Mouse (Mus musculus) liver, embryonic 13.5 days (tissue): ENCODE data around the gene Brd1. TPM values are rescaled to one million over a fixed set of nuclear protein-coding genes. Genes with fewer than 3 reads are reported as not detected.
A peak's percentile ranks its signal among the peaks of the same experiment; 100 is the strongest.
"Not testable (repeated sequence)": the region's sequence is repeated elsewhere in the genome, so short reads cannot be mapped to it uniquely, and the experiment has no call there.

Source experiments
- ATAC-seq: fragments of 200-750 bp; cut with Nextera tagmentation; 2 replicates; pipeline ENCODE4 v1.8.0; 2017; ENCODE audit warnings: low read depth, mild to moderate bottlenecking, moderate number of reproducible peaks, moderate library complexity
- DNase-seq: peaks from one replicate; pipeline ENCODE4 v3.0.0; 2022
- H3K27ac ChIP-seq: fragments of 300-500 bp; sonication (generic); 2 replicates; pipeline ENCODE4 v1.5.1; 2015; ENCODE audit warnings: moderate library complexity, mild to moderate bottlenecking, inconsistent platforms
- H3K27me3 ChIP-seq: fragments of 300-500 bp; sonication (generic); 2 replicates; pipeline ENCODE4 v1.6.1; 2015; ENCODE audit warnings: mild to moderate bottlenecking, inconsistent platforms
- H3K36me3 ChIP-seq: fragments of 300-500 bp; sonication (generic); 2 replicates; pipeline ENCODE4 v1.6.1; 2015; ENCODE audit warnings: mild to moderate bottlenecking, inconsistent platforms
- H3K4me1 ChIP-seq: fragments of 300-500 bp; sonication (generic); replicated peaks from 2 replicates; pipeline ENCODE4 v1.6.1; 2015; ENCODE audit warnings: inconsistent platforms
- H3K4me2 ChIP-seq: fragments of 300-500 bp; sonication (generic); 2 replicates; pipeline ENCODE4 v1.6.1; 2015; ENCODE audit warnings: inconsistent platforms, mild to moderate bottlenecking, moderate library complexity
- H3K4me3 ChIP-seq: fragments of 300-500 bp; sonication (generic); replicated peaks from 2 replicates; pipeline ENCODE4 v1.5.1; 2015; ENCODE audit warnings: mild to moderate bottlenecking, inconsistent platforms
- H3K9ac ChIP-seq: fragments of 300-500 bp; sonication (generic); 2 replicates; pipeline ENCODE4 v1.6.1; 2015; ENCODE audit warnings: mild to moderate bottlenecking, inconsistent platforms
- H3K9me3 ChIP-seq: fragments of 300-500 bp; sonication (generic); replicated peaks from 2 replicates; pipeline ENCODE4 v1.6.1; 2016; ENCODE audit warnings: inconsistent platforms
- WGBS: fragments of 180-500 bp; shearing (Covaris S2); methylation state at CpG from one replicate; pipeline ENCODE4 v1.1.7; 2015; ENCODE audit not compliant: insufficient replicate concordance; 5-methylcytosine and 5-hydroxymethylcytosine counted together
- polyA plus RNA-seq: library from polyadenylated mRNA; unstranded; fragments of >200 nt; fragmentation: Nextera tagmentation; extraction: Ambion mirVana; gene quantifications from 2 replicates; pipeline ENCODE4 v1.2.1, GENCODE M21; 2015

The Brd1 gene
- polyA plus RNA-seq, 1 experiment from 2014 or later, result 6.0 TPM

GRCm38 (mm10) chr15:88750032-88750431 is 16.0 kb upstream of the Brd1 start:
- Histone ChIP-seq H3K27ac (peak overlapping the region; percentile 97; the same call in 1 of the 2 replicates), H3K27me3 (no peaks in the 10 kb centered on the region), H3K4me3 (peak overlapping the region; percentile 89; the same call in 1 of the 2 replicates), H3K4me2 (peak overlapping the region; percentile 96), H3K36me3 (peaks cover 3% of the 10 kb centered on the region), H3K4me1 (peaks cover 45% of the 10 kb centered on the region), H3K9ac (peak overlapping the region; percentile 87), H3K9me3 (no peaks in the 10 kb centered on the region)
- no peak for DNase-seq
- ATAC-seq, result no peak
- 55% methylated on average over 10 of the region's 10 CpGs for WGBS

DNA sequence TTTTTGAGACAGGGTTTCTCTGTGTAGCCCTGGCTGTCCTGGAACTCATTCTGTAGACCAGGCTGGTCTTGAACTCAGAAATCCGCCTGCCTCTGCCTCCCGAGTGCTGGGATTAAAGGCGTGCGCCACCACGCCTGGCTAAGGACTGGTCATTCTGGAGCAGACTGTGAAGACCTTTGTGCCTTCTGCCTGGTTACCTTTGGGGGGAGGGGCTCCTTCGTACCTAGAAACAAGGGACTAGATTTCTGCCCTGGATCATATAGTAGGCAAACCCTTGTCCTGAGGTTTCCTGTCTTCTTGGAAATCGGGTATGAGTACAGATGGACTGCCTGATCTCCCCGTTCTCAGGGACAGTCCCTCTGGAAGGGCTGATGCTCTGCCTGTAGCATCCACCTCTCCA is 15.6 kb upstream of the Brd1 start:
- not testable (repeated sequence) for H3K9me3 ChIP-seq, H3K27me3 ChIP-seq, DNase-seq, H3K9ac ChIP-seq, H3K4me2 ChIP-seq, H3K27ac ChIP-seq, H3K4me3 ChIP-seq, H3K36me3 ChIP-seq, ATAC-seq
- WGBS, result 70% methylated on average over 8 of the region's 8 CpGs
- peaks cover 41% of the 10 kb centered on the region for H3K4me1 ChIP-seq

- Histone ChIP-seq H3K27ac (no peak overlapping the region), H3K9ac (no peak overlapping the region), H3K4me1 (peaks cover 25% of the 10 kb centered on the region), H3K4me2 (no peak overlapping the region), H3K4me3 (no peak overlapping the region), H3K27me3 (no peaks in the 10 kb centered on the region), H3K36me3 (no peaks in the 10 kb centered on the region), H3K9me3 (no peaks in the 10 kb centered on the region)
- ATAC-seq, result no peak
- 27% methylated on average over 3 of the region's 3 CpGs for WGBS
- no peak for DNase-seq
Observed at GRCm38 (mm10) chr15:88745926-88746325, 11.9 kb upstream of the Brd1 start.

GRCm38 (mm10) chr15:88745347-88745746 is 11.3 kb upstream of the Brd1 start:
- no peak overlapping the region for H3K27ac ChIP-seq
- DNase-seq (no peak), ATAC-seq (no peak)
- no peaks in the 10 kb centered on the region for H3K27me3 ChIP-seq
- H3K9me3 ChIP-seq, result no peaks in the 10 kb centered on the region
- H3K4me3 ChIP-seq, result no peak overlapping the region
- WGBS, result 57% methylated on average over 3 of the region's 3 CpGs
- H3K36me3 ChIP-seq, result no peaks in the 10 kb centered on the region
- peaks cover 19% of the 10 kb centered on the region for H3K4me1 ChIP-seq
- no peak overlapping the region for H3K9ac ChIP-seq
- H3K4me2 ChIP-seq, result no peak overlapping the region

DNA sequence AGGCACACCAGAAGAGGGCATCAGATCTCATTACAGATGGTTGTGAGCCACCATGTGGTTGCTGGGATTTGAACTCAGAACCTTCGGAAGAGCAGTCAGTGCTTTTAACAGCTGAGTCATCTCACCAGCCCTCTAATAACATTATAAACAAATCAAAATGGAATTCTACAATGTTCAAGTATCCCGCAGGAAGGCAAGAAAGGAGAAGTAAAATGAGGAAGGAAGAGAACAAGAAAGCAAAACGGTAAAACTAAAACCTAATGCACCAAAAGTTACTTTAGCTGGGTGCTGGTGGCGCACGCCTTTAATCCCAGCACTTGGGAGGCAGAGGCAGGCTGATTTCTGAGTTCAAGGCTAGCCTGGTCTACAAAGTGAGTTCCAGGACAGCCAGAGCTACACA is 9.3 kb upstream of the Brd1 start:
- 53% methylated on average over 5 of the region's 5 CpGs for WGBS
- H3K4me2 ChIP-seq, result not testable (repeated sequence)

DNA sequence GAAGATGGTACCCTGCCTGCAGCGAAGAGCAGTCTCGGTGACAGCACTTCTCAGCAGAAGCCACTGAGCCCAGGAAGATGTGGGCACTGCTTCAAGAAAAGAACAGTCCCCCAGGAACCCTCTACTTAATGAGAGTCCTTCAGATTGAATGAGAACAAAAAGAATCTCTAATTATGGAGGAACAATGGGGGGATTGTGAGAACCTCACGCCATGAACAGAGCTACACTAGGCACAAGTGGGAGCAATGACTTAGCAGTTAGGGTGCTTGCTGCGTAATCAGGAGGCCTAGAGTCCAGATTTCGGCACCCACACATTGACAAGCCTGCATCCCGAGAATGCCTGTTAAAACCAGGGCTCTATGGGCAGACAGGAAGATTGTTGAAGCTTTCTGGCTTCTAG is 7.3 kb upstream of the Brd1 start:
- 64% methylated on average over 6 of the region's 6 CpGs for WGBS
- no peak overlapping the region for H3K4me2 ChIP-seq
- H3K27me3 ChIP-seq, result no peaks in the 10 kb centered on the region
- no peak overlapping the region for H3K27ac ChIP-seq
- H3K4me1 ChIP-seq, result peaks cover 10% of the 10 kb centered on the region
- H3K4me3 ChIP-seq, result no peak overlapping the region
- H3K9ac ChIP-seq, result no peak overlapping the region
- no peak for DNase-seq
- no peaks in the 10 kb centered on the region for H3K9me3 ChIP-seq
- no peaks in the 10 kb centered on the region for H3K36me3 ChIP-seq
- no peak for ATAC-seq

More for the DNA sequence above, 9.3 kb upstream of the Brd1 start:
- H3K4me1 ChIP-seq, result peaks cover 11% of the 10 kb centered on the region
- H3K27me3 ChIP-seq, DNase-seq, H3K27ac ChIP-seq, H3K9ac ChIP-seq, H3K36me3 ChIP-seq, H3K9me3 ChIP-seq, H3K4me3 ChIP-seq, ATAC-seq: not testable (repeated sequence)

- Histone ChIP-seq H3K4me2 (no peak overlapping the region), H3K9ac (no peak overlapping the region), H3K9me3 (no peaks in the 10 kb centered on the region), H3K36me3 (no peaks in the 10 kb centered on the region), H3K4me3 (no peak overlapping the region), H3K27ac (no peak overlapping the region), H3K27me3 (no peaks in the 10 kb centered on the region), H3K4me1 (peaks cover 10% of the 10 kb centered on the region)
- 66% methylated on average over 2 of the region's 2 CpGs for WGBS
- ATAC-seq (no peak), DNase-seq (no peak)
Observed at GRCm38 (mm10) chr15:88738466-88738865, 4.4 kb upstream of the Brd1 start.

DNA sequence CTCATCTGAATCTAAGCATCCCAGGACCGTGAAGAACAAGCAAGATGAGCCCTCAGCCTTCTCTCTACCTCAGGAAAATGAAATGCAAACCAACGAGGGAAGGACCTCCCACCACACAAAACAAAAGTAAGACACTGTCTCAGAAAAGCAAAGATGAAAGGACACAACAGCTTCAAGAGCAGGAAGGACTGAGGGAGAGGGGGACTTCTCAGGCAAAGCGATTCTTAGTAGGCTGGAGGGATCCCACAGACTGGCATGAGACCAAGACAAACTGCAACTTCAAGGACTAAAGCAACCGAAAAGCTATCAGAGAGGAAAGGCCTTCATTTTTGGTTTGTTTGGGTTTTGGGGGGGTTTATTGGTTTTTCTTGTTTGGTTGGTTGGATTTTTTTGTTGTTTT is 2.1 kb upstream of the Brd1 start:
- no peak overlapping the region for H3K27ac ChIP-seq
- H3K4me1 ChIP-seq, result peaks cover 29% of the 10 kb centered on the region
- peaks cover under 1% of the 10 kb centered on the region; the same call in 1 of the 2 replicates for H3K36me3 ChIP-seq
- H3K9ac ChIP-seq, result no peak overlapping the region
- no peaks in the 10 kb centered on the region for H3K9me3 ChIP-seq
- WGBS, result 69% methylated on average over 4 of the region's 4 CpGs
- ATAC-seq (no peak), DNase-seq (no peak)
- no peak overlapping the region for H3K4me2 ChIP-seq
- H3K27me3 ChIP-seq, result no peaks in the 10 kb centered on the region
- H3K4me3 ChIP-seq, result no peak overlapping the region

DNA sequence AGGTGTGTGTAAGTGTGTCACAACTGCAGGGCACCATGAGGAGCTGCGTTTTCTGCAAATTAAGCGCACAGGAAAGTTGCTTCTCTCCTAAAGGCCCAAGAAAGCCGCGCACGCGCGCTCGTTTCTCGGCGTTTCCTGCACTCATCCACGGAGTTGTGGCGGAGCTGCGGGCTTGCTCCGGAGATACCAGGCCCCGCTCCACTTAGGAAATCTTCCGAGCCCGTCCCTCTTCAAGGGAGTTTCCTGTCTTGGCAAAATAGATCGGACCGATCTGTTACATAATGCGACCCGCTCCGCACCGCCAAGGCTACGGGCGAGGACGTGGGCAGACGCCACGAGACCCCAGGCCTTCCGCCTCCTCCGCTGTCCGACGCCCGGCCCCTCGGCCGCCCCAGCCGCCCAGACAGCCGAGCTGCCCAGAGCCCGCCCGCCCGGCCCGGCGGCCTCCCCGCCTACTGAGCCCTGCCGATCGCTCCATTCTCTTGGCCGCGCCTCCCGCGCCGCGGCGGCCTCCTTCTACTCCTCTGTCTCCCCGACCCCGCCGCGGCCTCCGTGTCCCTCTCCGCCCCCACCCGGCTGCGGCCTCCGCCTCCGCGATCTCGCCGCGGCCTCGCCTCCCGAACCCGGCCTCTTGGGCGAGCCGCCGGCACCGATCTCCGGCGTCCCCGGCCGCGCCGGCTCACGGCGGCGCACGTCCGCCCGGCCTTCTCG is 837 bp downstream of the Brd1 start:
- Histone ChIP-seq H3K9ac (peak overlapping the region; percentile 98), H3K4me3 (peak overlapping the region; percentile 95), H3K4me2 (peak overlapping the region; percentile 83), H3K4me1 (peaks cover 48% of the 10 kb centered on the region), H3K27me3 (no peaks in the 10 kb centered on the region), H3K27ac (peak overlapping the region; percentile 87), H3K9me3 (no peaks in the 10 kb centered on the region), H3K36me3 (peaks cover 28% of the 10 kb centered on the region)
- DNase-seq, result peak; percentile 50
- ATAC-seq, result peak; percentile 76
- under 1% methylated on average over 73 of the region's 86 CpGs for WGBS

GRCm38 (mm10) chr15:88732405-88733020 is 1.5 kb downstream of the Brd1 start:
- Histone ChIP-seq H3K27ac (peak overlapping the region; percentile 87), H3K27me3 (no peaks in the 10 kb centered on the region), H3K9ac (peak overlapping the region; percentile 98), H3K9me3 (no peaks in the 10 kb centered on the region), H3K4me2 (peak overlapping the region; percentile 83), H3K4me3 (peak overlapping the region; percentile 95), H3K36me3 (peaks cover 32% of the 10 kb centered on the region), H3K4me1 (peaks cover 48% of the 10 kb centered on the region)
- ATAC-seq (no peak), DNase-seq (no peak)
- WGBS, result 9% methylated on average over 15 of the region's 15 CpGs

DNA sequence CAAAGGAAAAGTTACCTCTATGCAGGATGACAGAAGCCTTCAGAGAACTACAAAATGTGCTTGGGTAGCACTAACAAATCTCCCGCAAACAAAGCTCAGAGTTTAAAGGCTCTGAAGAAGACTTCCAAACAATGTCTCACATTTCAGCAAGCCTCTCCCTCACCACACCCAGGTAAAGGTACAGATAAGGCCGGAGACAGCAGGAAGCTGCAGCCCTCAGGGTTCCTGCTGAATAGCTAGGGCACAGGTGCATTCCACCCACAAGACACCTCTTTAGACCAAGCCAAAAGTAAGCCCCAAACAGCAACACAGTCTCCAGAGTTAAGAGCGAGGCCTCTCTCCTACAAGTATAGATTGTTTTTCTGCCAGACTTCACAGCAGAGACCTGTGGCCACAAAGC is 3.3 kb downstream of the Brd1 start:
- 45% methylated on average over 3 of the region's 3 CpGs for WGBS
- peak overlapping the region; percentile 26; the same call in 1 of the 2 replicates for H3K9ac ChIP-seq
- peaks cover 48% of the 10 kb centered on the region for H3K4me1 ChIP-seq
- H3K4me3 ChIP-seq, result peak overlapping the region; percentile 11; the same call in 1 of the 2 replicates
- H3K27ac ChIP-seq, result no peak overlapping the region
- H3K27me3 ChIP-seq, result no peaks in the 10 kb centered on the region
- no peak for ATAC-seq
- H3K36me3 ChIP-seq, result peaks cover 45% of the 10 kb centered on the region
- H3K4me2 ChIP-seq, result peak overlapping the region; percentile 83
- no peaks in the 10 kb centered on the region for H3K9me3 ChIP-seq
- no peak for DNase-seq

DNA sequence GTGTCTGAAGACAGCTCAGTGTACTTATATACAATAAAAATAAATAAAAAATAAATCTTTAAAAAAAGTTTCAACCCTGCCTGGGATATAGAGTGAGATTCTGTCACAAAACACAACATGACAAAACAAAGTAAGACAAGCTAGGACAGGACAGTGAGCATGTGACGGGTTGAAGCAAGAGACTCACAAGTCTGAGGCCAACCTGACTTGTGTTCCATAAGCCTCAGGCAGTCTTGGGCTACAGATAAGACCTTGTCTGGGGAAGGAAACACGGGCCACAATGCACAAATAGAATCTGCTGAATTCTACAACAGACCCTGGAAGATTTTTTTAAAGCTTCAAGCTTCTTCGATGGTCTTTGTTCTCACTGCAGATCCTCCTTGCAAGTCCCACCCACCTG is 6.8 kb downstream of the Brd1 start:
- ATAC-seq (no peak), DNase-seq (no peak)
- Histone ChIP-seq H3K27me3 (no peaks in the 10 kb centered on the region), H3K9ac (no peak overlapping the region), H3K4me1 (peaks cover 30% of the 10 kb centered on the region), H3K36me3 (peaks cover 79% of the 10 kb centered on the region), H3K4me3 (no peak overlapping the region), H3K4me2 (no peak overlapping the region), H3K9me3 (no peaks in the 10 kb centered on the region), H3K27ac (no peak overlapping the region)
- WGBS, result 48% methylated on average over 3 of the region's 3 CpGs
